Mouse (Mus musculus): Measurements from ENCODE around the gene Slc35f6.

Slc35f6 gene

GRCm38 (mm10) chr5:30647815-30648560 is at the start of gene Slc35f6:
Gene Slc35f6 (plus strand): TSS chr5:30647933.
- DNase-seq (ENCODE audit: low spot score), result peak; percentile 90

GRCm38 (mm10) chr5:30601397-30601796 is 46.3 kb upstream of the Slc35f6 start:
- no peak for DNase-seq (ENCODE audit: low spot score)

GRCm38 (mm10) chr5:30603255-30603654 is 44.5 kb upstream of the Slc35f6 start:
- no peak for DNase-seq (ENCODE audit: low spot score)

- no peak for DNase-seq (ENCODE audit: low spot score)
These were observed 43.8 kb upstream of the Slc35f6 start for GRCm38 (mm10) chr5:30603926-30604325.

- DNase-seq (ENCODE audit: low spot score), result no peak
These were observed 43.0 kb upstream of the Slc35f6 start for GRCm38 (mm10) chr5:30604769-30605188.

GRCm38 (mm10) chr5:30605649-30606048 is 42.1 kb upstream of the Slc35f6 start:
- no peak for DNase-seq (ENCODE audit: low spot score)

- no peak for DNase-seq (ENCODE audit: low spot score)
These were observed 41.2 kb upstream of the Slc35f6 start for GRCm38 (mm10) chr5:30606424-30607073.

- DNase-seq (ENCODE audit: low spot score), result no peak
These were observed 38.6 kb upstream of the Slc35f6 start for GRCm38 (mm10) chr5:30609094-30609493.

- no peak for DNase-seq (ENCODE audit: low spot score)
These were observed 37.7 kb upstream of the Slc35f6 start for GRCm38 (mm10) chr5:30609918-30610645.

GRCm38 (mm10) chr5:30611091-30611490 is 36.6 kb upstream of the Slc35f6 start:
- DNase-seq (ENCODE audit: low spot score), result no peak

- DNase-seq (ENCODE audit: low spot score), result no peak
These were observed 36.0 kb upstream of the Slc35f6 start for GRCm38 (mm10) chr5:30611689-30612088.

- DNase-seq (ENCODE audit: low spot score), result no peak
These were observed 35.2 kb upstream of the Slc35f6 start for GRCm38 (mm10) chr5:30612575-30612974.

- no peak for DNase-seq (ENCODE audit: low spot score)
These were observed 34.5 kb upstream of the Slc35f6 start for GRCm38 (mm10) chr5:30613242-30613641.

- no peak for DNase-seq (ENCODE audit: low spot score)
These were observed 33.5 kb upstream of the Slc35f6 start for GRCm38 (mm10) chr5:30614221-30614620.

GRCm38 (mm10) chr5:30615416-30615815 is 32.3 kb upstream of the Slc35f6 start:
- DNase-seq (ENCODE audit: low spot score), result no peak

- no peak for DNase-seq (ENCODE audit: low spot score)
These were observed 31.9 kb upstream of the Slc35f6 start for GRCm38 (mm10) chr5:30615819-30616218.

GRCm38 (mm10) chr5:30616644-30617043 is 31.1 kb upstream of the Slc35f6 start:
- DNase-seq (ENCODE audit: low spot score), result no peak

- no peak for DNase-seq (ENCODE audit: low spot score)
These were observed 30.4 kb upstream of the Slc35f6 start for GRCm38 (mm10) chr5:30617357-30617756.

GRCm38 (mm10) chr5:30617851-30618250 is 29.9 kb upstream of the Slc35f6 start:
- DNase-seq (ENCODE audit: low spot score), result no peak

- no peak for DNase-seq (ENCODE audit: low spot score)
These were observed 29.2 kb upstream of the Slc35f6 start for GRCm38 (mm10) chr5:30618376-30619003.

- DNase-seq (ENCODE audit: low spot score), result no peak
These were observed 28.5 kb upstream of the Slc35f6 start for GRCm38 (mm10) chr5:30619211-30619610.

- no peak for DNase-seq (ENCODE audit: low spot score)
These were observed 27.2 kb upstream of the Slc35f6 start for GRCm38 (mm10) chr5:30620567-30620966.

Data from T-cell, adult 2 months (primary cell).